8 mouse cellular contexts compared by ENCODE assay signal in genomic region chr12:72235621-72236351, GRCm38 (mm10). TPM values are rescaled to one million over a fixed set of nuclear protein-coding genes. Genes with fewer than 3 reads are reported as not detected.
DNase-seq lines count a peak whose midpoint lies in the region; ATAC-seq and TF ChIP-seq lines count a peak whose summit lies in the region.

No protein-coding gene starts in this region.

- no peak overlapping the region for H3K9ac ChIP-seq in heart, adult 2 months (ENCODE audit: low read depth, low read length)
- H3K9ac ChIP-seq in embryonic facial prominence, embryonic 12.5 days, result peak overlapping the region; percentile 28; the same call in 1 of the 2 replicates
- peak overlapping the region; percentile 55 for H3K9ac ChIP-seq in limb, embryonic 12.5 days (replicated peaks)

- H3K9me3 ChIP-seq in E14TG2a.4 (ENCODE audit: low read length), result peaks cover 20% of the 10 kb centered on the region
- H3K9me3 ChIP-seq in embryonic facial prominence, embryonic 12.5 days, result no peaks in the 10 kb centered on the region
- no peaks in the 10 kb centered on the region for H3K9me3 ChIP-seq in limb, embryonic 12.5 days

- intact Hi-C loops in heart, adult 2 months (cut with DNase I), result no loop called here
- intact Hi-C loops in heart, postnatal 10 days (cut with DNase I), result no loop called here

- H3K79me2 ChIP-seq in heart, adult 2 months (replicated peaks; ENCODE audit: control insufficient read depth, insufficient read depth, low read length), result no peaks in the 10 kb centered on the region

- no peaks in the 10 kb centered on the region for H3K27me3 ChIP-seq in heart, adult 2 months (ENCODE audit: control insufficient read depth, insufficient read depth, low read length)
- H3K27me3 ChIP-seq in E14TG2a.4 (ENCODE audit: insufficient read depth, low read length), result peaks cover 25% of the 10 kb centered on the region
- H3K27me3 ChIP-seq in embryonic facial prominence, embryonic 12.5 days, result peaks cover 27% of the 10 kb centered on the region
- H3K27me3 ChIP-seq in limb, embryonic 12.5 days, result peaks cover 41% of the 10 kb centered on the region

- peak overlapping the region; percentile 12 for H3K27ac ChIP-seq in heart, adult 2 months
- H3K27ac ChIP-seq in embryonic facial prominence, embryonic 12.5 days, result 0 out of 2 replicates have a peak overlapping the region, but pooled peaks have one; percentile 11
- no peak overlapping the region for H3K27ac ChIP-seq in limb, embryonic 12.5 days

- no peak for TF ChIP-seq CTCF in heart, adult 2 months (IDR thresholded peaks at IDR 0.05)
- TF ChIP-seq CTCF in E14TG2a.4 (conservative IDR thresholded peaks at IDR 0.05; ENCODE audit: low read length), result no peak

- TF ChIP-seq POLR2A in heart, adult 2 months (IDR thresholded peaks at IDR 0.05; ENCODE audit: insufficient read depth, low read depth, low read length), result no peak

- H3K36me3 ChIP-seq in heart, adult 2 months (ENCODE audit: control insufficient read depth, insufficient read depth, low read length), result no peaks in the 10 kb centered on the region
- H3K36me3 ChIP-seq in E14TG2a.4 (ENCODE audit: insufficient read depth, low read length), result no peaks in the 10 kb centered on the region
- no peaks in the 10 kb centered on the region for H3K36me3 ChIP-seq in embryonic facial prominence, embryonic 12.5 days
- no peaks in the 10 kb centered on the region for H3K36me3 ChIP-seq in limb, embryonic 12.5 days

- peak overlapping the region; percentile 81 for H3K4me2 ChIP-seq in embryonic facial prominence, embryonic 12.5 days (replicated peaks)
- peak overlapping the region; percentile 81 for H3K4me2 ChIP-seq in limb, embryonic 12.5 days

- DNase-seq in heart, adult 2 months, result no peak
- DNase-seq in heart, postnatal 10 days, result no peak
- DNase-seq in adrenal gland, adult 18-20 months (ENCODE audit: low spot score in 2 of 2), result no peak
- DNase-seq in gastrocnemius, postnatal 10 days, result no peak
- DNase-seq in ovary, adult 18-20 months (ENCODE audit: low spot score), result no peak

- H3K4me1 ChIP-seq in heart, adult 2 months (ENCODE audit: control insufficient read depth, insufficient read depth, low read length), result no peaks in the 10 kb centered on the region; the same call in 1 of the 2 replicates
- H3K4me1 ChIP-seq in E14TG2a.4 (replicated peaks; ENCODE audit: low read depth, low read length), result peaks cover 16% of the 10 kb centered on the region
- H3K4me1 ChIP-seq in embryonic facial prominence, embryonic 12.5 days, result 0 out of 2 replicates have a peak, but pooled peaks cover 2% of the 10 kb centered on the region
- H3K4me1 ChIP-seq in limb, embryonic 12.5 days (replicated peaks), result no peaks in the 10 kb centered on the region

- no peak for TF ChIP-seq EP300 in heart, adult 2 months (IDR thresholded peaks at IDR 0.05; ENCODE audit: insufficient read depth, low read depth, low read length)

- peak overlapping the region; percentile 65 for H3K4me3 ChIP-seq in heart, adult 2 months
- peak overlapping the region; percentile 82 for H3K4me3 ChIP-seq in E14TG2a.4 (replicated peaks; ENCODE audit: low read length)
- H3K4me3 ChIP-seq in embryonic facial prominence, embryonic 12.5 days, result peak overlapping the region; percentile 47
- H3K4me3 ChIP-seq in limb, embryonic 12.5 days (replicated peaks), result peak overlapping the region; percentile 49

- WGBS in heart, adult 2 months, result 69% methylated on average over 12 of the region's 12 CpGs
- 55% methylated on average over 12 of the region's 12 CpGs for WGBS in embryonic facial prominence, embryonic 12.5 days
- WGBS in limb, embryonic 12.5 days, result 57% methylated on average over 12 of the region's 12 CpGs

- ATAC-seq in embryonic facial prominence, embryonic 12.5 days (ENCODE audit: insufficient number of reproducible peaks, insufficient read depth, low FRiP score, low TSS enrichment), result no peak
- ATAC-seq in limb, embryonic 12.5 days (ENCODE audit: insufficient number of reproducible peaks, insufficient read depth, low FRiP score, low TSS enrichment, low read depth), result no peak

RNA-seq across cellular contexts. Expression of gene Ccdc175, which starts 51.0 kb away (rescaled TPM):
- total RNA-seq in heart, adult 2 months (2021), result not detected
- not detected in 2 replicates for polyA plus RNA-seq in heart, adult 2 months (2012; rRNA removed)
- not detected for total RNA-seq in heart, postnatal 10 days (2021)
- polyA plus RNA-seq in embryonic facial prominence, embryonic 12.5 days (2016; fragmentation: Nextera tagmentation; extraction: Ambion mirVana), result not detected in 2 replicates
- not detected in 2 replicates for polyA plus RNA-seq in limb, embryonic 12.5 days (2016; fragmentation: Nextera tagmentation; extraction: Ambion mirVana)
- not detected for total RNA-seq in adrenal gland, adult 18-20 months (2021)
- total RNA-seq in gastrocnemius, postnatal 10 days (2021), result not detected
